Mouse (Mus musculus) neural tube, embryonic 13.5 days (tissue): Measurements from ENCODE around the gene Tsen2. TPM values are rescaled to one million over a fixed set of nuclear protein-coding genes. Genes with fewer than 3 reads are reported as not detected.

Experiments
- ATAC-seq: fragments of 200-750 bp; cut with Nextera tagmentation; 2 replicates; pipeline ENCODE4 v1.8.0; 2017; ENCODE audit warnings: low read depth, mild to moderate bottlenecking, moderate TSS enrichment, moderate library complexity
- H3K27ac ChIP-seq: fragments of 300-500 bp; sonication (generic); replicated peaks from 2 replicates; pipeline ENCODE4 v1.5.1; 2015; ENCODE audit warnings: moderate library complexity, mild to moderate bottlenecking, inconsistent platforms
- H3K27me3 ChIP-seq: fragments of 300-500 bp; sonication (generic); 2 replicates; pipeline ENCODE4 v1.6.1; 2015; ENCODE audit warnings: mild to moderate bottlenecking, inconsistent platforms
- H3K36me3 ChIP-seq: fragments of 300-500 bp; sonication (generic); 2 replicates; pipeline ENCODE4 v1.6.1; 2015; ENCODE audit warnings: mild to moderate bottlenecking, inconsistent platforms
- H3K4me1 ChIP-seq: fragments of 300-500 bp; sonication (generic); replicated peaks from 2 replicates; pipeline ENCODE4 v1.6.1; 2015; ENCODE audit warnings: inconsistent platforms
- H3K4me2 ChIP-seq: fragments of 300-500 bp; sonication (generic); 2 replicates; pipeline ENCODE4 v1.6.1; 2015; ENCODE audit warnings: inconsistent platforms, mild to moderate bottlenecking, moderate library complexity
- H3K4me3 ChIP-seq: fragments of 300-500 bp; sonication (generic); 2 replicates; pipeline ENCODE4 v1.5.1; 2015; ENCODE audit warnings: mild to moderate bottlenecking, inconsistent platforms
- H3K9ac ChIP-seq: fragments of 300-500 bp; sonication (generic); 2 replicates; pipeline ENCODE4 v1.6.1; 2015; ENCODE audit warnings: moderate library complexity, mild to moderate bottlenecking, inconsistent platforms
- H3K9me3 ChIP-seq: fragments of 300-500 bp; sonication (generic); 2 replicates; pipeline ENCODE4 v1.6.1; 2016; ENCODE audit warnings: inconsistent platforms
- WGBS: fragments of 180-500 bp; shearing (Covaris S2); methylation state at CpG from one replicate; pipeline ENCODE4 v1.1.7; 2015; 5-methylcytosine and 5-hydroxymethylcytosine counted together
- polyA plus RNA-seq: library from polyadenylated mRNA; unstranded; fragments of >200 nt; fragmentation: Nextera tagmentation; extraction: Ambion mirVana; gene quantifications from 2 replicates; pipeline ENCODE4 v1.2.1, GENCODE M21; 2015

Tsen2 gene
- polyA plus RNA-seq, 1 experiment from 2014 or later = 31.7 TPM

DNA sequence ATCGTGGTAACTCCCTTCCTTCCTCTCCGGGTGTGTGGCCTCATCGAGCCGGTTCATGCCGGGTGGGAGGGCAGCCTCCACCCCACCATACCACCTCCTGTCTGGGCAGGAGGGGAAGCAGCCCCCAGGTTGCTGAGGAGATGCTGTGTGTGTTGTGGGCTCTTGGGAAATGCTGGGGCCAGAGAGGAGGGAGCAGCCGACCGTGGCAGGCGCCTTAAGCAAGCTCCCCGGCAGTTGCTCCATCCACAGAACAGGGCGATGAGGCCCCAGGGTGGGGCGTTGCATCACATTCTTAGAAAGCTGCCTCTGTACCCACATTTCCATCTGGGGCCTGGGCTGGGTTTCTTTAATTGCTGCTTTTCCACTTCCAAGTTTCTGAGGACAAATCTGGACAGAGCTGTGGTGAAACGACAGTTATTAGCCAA is 25.2 kb upstream of the Tsen2 start:
- 82% methylated on average over 12 of the region's 12 CpGs for WGBS
- H3K9ac ChIP-seq = no peak overlapping the region

DNA sequence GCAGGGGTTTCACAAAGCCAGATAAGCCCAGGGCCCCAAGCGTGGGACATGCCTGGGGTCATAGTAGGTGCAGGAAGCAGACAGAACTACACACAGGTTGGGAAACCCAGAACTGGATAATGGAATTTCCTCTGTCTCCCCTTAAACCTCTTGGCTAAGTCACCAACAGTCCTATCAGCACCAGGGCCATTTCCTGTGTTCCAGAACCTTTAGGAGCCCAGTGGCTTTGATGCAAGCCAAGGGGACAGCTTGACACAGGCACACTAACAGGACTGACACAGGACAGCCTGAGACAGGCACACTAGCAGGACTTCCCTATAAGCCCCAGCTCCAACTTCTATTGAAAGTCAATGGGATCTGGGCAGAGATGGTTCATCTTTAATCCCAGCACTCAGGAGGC is 22.5 kb upstream of the Tsen2 start:
- Histone ChIP-seq H3K4me2 (no peak overlapping the region), H3K9me3 (no peaks in the 10 kb centered on the region), H3K27ac (no peak overlapping the region), H3K4me1 (no peaks in the 10 kb centered on the region), H3K27me3 (no peaks in the 10 kb centered on the region), H3K9ac (no peak overlapping the region), H3K36me3 (no peaks in the 10 kb centered on the region), H3K4me3 (no peak overlapping the region)
- no peak for ATAC-seq
- WGBS = 95% methylated on average over 1 of the region's 1 CpGs

More for the DNA sequence above, 25.2 kb upstream of the Tsen2 start:
- Histone ChIP-seq H3K9me3 (no peaks in the 10 kb centered on the region), H3K4me3 (no peak overlapping the region), H3K4me1 (no peaks in the 10 kb centered on the region), H3K36me3 (no peaks in the 10 kb centered on the region), H3K27me3 (no peaks in the 10 kb centered on the region), H3K4me2 (no peak overlapping the region), H3K27ac (no peak overlapping the region)
- ATAC-seq = no peak

DNA sequence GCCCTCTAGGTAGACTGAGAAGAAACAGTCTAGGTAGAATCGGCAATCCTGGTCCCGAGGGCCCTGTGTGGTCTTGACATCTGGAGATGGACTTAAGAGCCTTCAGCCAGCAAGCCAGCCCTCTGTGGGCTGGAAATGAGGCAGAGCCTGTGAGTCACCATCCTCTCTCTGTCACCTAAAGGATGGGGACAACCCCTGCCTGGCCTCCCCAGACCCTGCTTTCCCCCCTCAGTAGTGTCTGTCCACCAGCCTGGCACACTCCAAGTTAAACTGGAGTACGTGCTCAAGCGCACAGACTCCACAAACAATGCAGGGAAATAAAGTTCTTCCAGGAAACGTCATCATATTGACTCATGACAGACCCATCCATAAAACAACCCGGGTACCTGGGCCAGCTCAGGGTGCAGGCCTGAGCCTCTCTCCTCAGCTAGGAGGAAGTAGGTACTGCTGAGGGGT is 21.7 kb upstream of the Tsen2 start:
- Histone ChIP-seq H3K4me3 (no peak overlapping the region), H3K9ac (no peak overlapping the region), H3K9me3 (no peaks in the 10 kb centered on the region), H3K27ac (no peak overlapping the region), H3K4me2 (no peak overlapping the region), H3K27me3 (no peaks in the 10 kb centered on the region), H3K36me3 (no peaks in the 10 kb centered on the region), H3K4me1 (no peaks in the 10 kb centered on the region)
- no peak for ATAC-seq
- WGBS = 80% methylated on average over 6 of the region's 6 CpGs

DNA sequence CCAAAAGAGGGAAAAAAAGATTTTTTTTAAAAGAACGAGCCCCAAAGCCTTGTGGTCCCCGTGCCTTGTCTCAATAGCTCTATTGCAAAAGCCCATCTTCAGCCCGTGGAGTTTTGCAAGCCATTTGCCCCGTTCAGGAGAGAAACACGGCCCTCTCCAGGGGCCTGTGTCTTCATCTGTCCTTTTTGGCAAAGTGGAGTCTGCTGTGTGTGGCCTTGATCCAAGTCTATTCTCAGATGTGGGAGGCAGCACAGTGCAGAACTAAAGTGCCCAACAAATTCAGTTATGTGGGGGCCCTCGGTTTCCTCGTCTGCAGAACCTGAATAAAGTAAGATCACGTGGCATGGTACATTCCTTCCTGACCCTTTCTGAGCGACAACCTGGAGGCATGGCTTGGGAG is 21.3 kb upstream of the Tsen2 start:
- no peak overlapping the region for H3K9ac ChIP-seq
- no peaks in the 10 kb centered on the region for H3K36me3 ChIP-seq
- no peak overlapping the region for H3K4me3 ChIP-seq
- no peak overlapping the region for H3K27ac ChIP-seq
- no peaks in the 10 kb centered on the region for H3K4me1 ChIP-seq
- H3K4me2 ChIP-seq = no peak overlapping the region
- ATAC-seq = no peak
- WGBS = 82% methylated on average over 9 of the region's 9 CpGs
- H3K9me3 ChIP-seq = no peaks in the 10 kb centered on the region
- H3K27me3 ChIP-seq = no peaks in the 10 kb centered on the region

DNA sequence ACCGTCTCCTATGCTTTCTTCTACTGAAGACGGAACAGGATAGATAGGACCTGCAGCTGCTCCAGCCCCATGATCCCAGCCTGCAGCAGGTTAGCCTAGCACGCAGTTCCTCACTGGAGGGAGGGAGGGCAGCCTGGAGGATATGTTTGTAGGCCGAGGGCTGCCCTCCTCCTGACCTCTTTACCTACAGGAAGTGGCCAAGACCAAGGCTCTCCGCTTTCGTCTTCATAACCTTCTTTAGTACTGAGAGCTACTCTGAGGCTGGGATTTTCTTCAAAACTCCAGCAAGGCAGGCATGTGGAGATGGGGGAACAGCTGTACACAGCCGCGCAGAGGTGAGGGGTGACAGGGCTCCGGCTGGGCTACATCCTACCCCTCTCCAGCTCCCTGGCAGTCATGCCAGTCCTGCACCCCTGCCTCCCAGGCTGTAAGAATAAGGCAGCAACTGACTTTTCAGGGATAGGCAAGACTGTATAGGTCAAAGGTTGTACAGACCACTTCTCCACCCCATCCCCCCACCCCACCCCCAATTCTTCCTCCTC is 19.9 kb upstream of the Tsen2 start:
- 78% methylated on average over 9 of the region's 9 CpGs for WGBS
- Histone ChIP-seq H3K9me3 (no peaks in the 10 kb centered on the region), H3K9ac (no peak overlapping the region), H3K4me2 (no peak overlapping the region), H3K4me1 (no peaks in the 10 kb centered on the region), H3K4me3 (no peak overlapping the region), H3K36me3 (no peaks in the 10 kb centered on the region), H3K27ac (no peak overlapping the region), H3K27me3 (no peaks in the 10 kb centered on the region)
- ATAC-seq = no peak

DNA sequence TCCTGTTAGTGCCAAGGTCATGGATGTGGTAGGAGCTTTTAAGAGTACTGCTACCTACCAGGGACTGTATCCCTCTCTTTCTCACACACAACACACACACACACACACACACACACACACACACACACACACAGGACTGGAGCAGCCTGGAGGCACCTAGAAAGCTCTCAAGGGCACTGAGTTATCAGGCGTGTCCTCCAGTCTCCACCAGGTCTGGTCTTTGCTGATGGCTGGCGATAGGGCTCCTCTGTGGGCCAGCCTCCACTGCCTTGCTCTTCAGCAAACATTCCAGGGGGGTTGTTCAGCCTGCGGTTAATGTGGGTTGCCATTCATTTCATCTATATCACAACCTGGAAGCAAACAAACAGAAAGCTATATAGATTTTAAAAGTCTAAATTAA is 17.0 kb upstream of the Tsen2 start:
- Histone ChIP-seq H3K4me3 (no peak overlapping the region), H3K4me1 (no peaks in the 10 kb centered on the region), H3K27me3 (no peaks in the 10 kb centered on the region), H3K9me3 (no peaks in the 10 kb centered on the region), H3K9ac (no peak overlapping the region), H3K27ac (no peak overlapping the region), H3K4me2 (no peak overlapping the region), H3K36me3 (no peaks in the 10 kb centered on the region)
- no peak for ATAC-seq
- 92% methylated on average over 3 of the region's 3 CpGs for WGBS

DNA sequence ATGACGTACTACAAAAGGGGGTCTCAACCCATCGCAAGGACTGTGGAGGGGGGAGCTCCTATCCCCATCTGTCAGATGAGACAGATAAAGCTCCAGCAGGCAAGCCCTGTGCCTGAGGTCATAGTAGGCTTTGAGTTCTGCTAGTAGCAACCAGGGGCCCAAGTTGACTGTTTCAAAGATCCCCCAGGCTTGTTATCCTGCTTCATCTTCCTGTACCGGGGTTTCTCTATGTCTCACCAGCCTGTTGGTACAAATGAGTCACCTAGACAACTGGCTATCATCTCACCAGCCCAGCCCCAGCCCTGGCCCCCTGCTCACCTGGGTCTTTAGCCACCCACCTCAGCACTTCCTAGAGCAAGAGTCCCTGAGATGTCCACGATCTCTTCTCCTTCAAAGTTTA is 16.1 kb upstream of the Tsen2 start:
- 92% methylated on average over 4 of the region's 4 CpGs for WGBS
- no peak overlapping the region for H3K4me3 ChIP-seq
- no peaks in the 10 kb centered on the region for H3K9me3 ChIP-seq
- H3K4me2 ChIP-seq = no peak overlapping the region
- no peaks in the 10 kb centered on the region for H3K36me3 ChIP-seq
- H3K4me1 ChIP-seq = no peaks in the 10 kb centered on the region
- H3K27ac ChIP-seq = no peak overlapping the region
- no peak overlapping the region for H3K9ac ChIP-seq
- no peaks in the 10 kb centered on the region for H3K27me3 ChIP-seq
- no peak for ATAC-seq

DNA sequence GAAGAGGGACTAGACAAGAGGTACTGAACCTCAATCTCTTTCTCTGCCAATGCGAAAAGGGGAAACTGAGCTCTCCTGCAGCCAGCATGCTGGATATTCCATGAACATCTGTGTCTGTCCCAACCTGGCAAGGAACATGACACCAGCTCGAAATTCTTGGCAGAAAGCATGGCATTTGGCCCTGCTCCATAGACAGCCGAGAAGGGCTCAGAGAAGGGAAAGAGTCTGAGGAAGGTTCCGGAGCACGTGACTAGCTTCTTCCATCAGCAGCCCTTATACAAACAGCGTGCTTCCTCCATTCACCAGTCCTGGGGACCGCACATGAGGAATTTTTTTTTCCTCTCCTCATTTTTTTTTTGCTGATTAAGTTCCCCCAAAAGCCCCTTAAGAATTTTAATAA is 9.8 kb upstream of the Tsen2 start:
- H3K27ac ChIP-seq = no peak overlapping the region
- no peaks in the 10 kb centered on the region for H3K36me3 ChIP-seq
- no peak for ATAC-seq
- H3K27me3 ChIP-seq = no peaks in the 10 kb centered on the region
- no peak overlapping the region for H3K4me3 ChIP-seq
- H3K4me2 ChIP-seq = no peak overlapping the region
- H3K4me1 ChIP-seq = 0 out of 2 replicates have a peak, but pooled peaks cover 3% of the 10 kb centered on the region
- H3K9me3 ChIP-seq = no peaks in the 10 kb centered on the region
- H3K9ac ChIP-seq = no peak overlapping the region
- WGBS = 79% methylated on average over 7 of the region's 7 CpGs

DNA sequence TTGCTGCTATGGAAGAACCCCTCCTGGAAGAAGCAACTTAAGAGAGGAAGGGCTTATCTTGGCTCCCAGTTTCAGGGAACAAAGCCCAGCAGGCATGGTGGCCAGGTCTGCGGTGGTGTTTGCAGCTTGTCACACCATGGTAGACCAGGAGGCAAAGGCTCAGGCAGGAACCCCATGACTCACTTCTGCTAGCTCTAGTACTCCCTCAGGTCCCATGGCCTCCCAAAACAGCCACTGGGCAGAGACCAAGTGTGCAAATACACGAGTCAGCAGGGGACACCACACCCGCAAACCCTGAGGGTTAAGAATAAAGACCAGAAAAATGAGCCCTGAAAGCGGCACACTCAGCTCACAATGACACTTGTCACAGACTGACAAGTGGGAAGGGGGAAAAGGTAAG is 8.3 kb upstream of the Tsen2 start:
- ATAC-seq = no peak
- no peaks in the 10 kb centered on the region for H3K9me3 ChIP-seq
- 0 out of 2 replicates have a peak, but pooled peaks cover 3% of the 10 kb centered on the region for H3K4me1 ChIP-seq
- WGBS = 64% methylated on average over 4 of the region's 4 CpGs
- no peak overlapping the region for H3K27ac ChIP-seq
- H3K27me3 ChIP-seq = no peaks in the 10 kb centered on the region
- H3K9ac ChIP-seq = no peak overlapping the region
- H3K4me2 ChIP-seq = no peak overlapping the region
- no peaks in the 10 kb centered on the region for H3K36me3 ChIP-seq
- no peak overlapping the region for H3K4me3 ChIP-seq

DNA sequence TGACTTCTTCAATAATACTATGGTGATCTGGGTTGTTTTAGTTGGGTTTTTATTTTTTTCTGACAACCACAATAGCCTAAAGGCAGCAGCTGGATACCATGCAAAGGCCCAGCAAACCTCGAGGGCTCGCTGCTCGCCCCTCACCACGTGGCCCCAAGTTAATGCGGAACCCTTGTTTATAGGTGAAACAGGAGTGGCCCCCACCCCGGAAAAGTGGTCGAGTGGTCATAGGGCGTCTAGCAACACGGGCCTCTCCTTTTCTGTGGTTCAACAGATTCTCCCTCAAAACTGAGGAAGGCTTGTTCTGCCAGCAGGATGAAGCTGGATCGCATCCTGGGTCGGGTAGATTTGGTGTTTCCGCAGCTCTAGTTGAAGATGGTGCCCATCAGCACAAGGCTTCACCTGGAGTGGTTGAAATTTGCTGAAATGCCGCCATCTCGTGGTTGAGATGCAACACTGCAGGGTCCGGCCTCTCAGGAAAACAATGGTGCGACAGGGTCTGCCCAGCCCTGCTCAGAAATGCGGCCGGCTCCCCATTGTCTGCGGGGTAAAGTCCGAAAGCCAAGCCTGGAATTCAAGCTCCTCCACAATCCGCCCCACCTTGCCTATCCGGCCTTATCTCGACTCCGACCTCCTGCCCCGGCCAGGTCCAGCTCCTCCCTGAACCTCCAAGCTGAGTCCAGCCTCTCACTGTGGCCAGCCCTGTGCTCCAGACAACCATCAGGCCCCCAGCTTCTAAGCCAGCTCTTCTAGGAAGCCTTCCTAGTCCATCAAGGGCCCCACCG is 5.6 kb upstream of the Tsen2 start:
- WGBS = 22% methylated on average over 26 of the region's 26 CpGs
- peak overlapping the region; percentile 58 for H3K4me2 ChIP-seq
- peak overlapping the region; percentile 74 for H3K9ac ChIP-seq
- H3K9me3 ChIP-seq = no peaks in the 10 kb centered on the region
- peak; percentile 89 for ATAC-seq
- H3K27me3 ChIP-seq = no peaks in the 10 kb centered on the region
- no peak overlapping the region for H3K27ac ChIP-seq
- H3K36me3 ChIP-seq = no peaks in the 10 kb centered on the region
- peaks cover 7% of the 10 kb centered on the region for H3K4me1 ChIP-seq
- peak overlapping the region; percentile 27 for H3K4me3 ChIP-seq

DNA sequence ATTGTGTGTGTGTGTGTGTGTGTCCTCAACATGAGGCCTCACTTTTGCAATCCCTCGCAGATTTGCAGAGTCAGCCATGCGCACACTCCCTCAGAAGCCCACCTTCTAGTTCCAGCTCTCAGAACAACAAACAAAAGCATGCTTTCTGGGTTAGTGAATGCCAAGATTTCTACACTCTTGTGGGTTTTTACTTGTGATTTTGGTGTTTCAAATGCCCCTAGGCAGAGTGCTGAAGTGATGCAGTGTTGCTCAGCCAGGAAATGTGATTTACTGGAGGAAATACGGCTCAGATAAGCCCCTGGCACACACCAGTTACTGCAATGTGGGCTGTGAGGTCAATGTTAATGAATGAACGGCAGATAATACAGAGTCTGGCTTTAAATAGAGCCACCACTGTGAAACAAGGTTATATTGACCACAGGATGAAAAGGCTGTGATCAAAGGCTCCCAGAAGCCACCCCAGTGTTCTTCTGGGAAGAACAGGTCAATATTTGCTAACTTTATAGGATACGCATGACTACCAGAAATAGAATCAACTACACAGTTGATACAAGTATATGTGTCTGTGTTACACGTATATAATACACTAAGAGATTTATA is 2.7 kb upstream of the Tsen2 start:
- Histone ChIP-seq H3K27ac (no peak overlapping the region), H3K4me2 (no peak overlapping the region), H3K9ac (no peak overlapping the region), H3K36me3 (no peaks in the 10 kb centered on the region), H3K4me1 (peaks cover 16% of the 10 kb centered on the region), H3K27me3 (no peaks in the 10 kb centered on the region), H3K4me3 (no peak overlapping the region), H3K9me3 (no peaks in the 10 kb centered on the region)
- WGBS = 57% methylated on average over 6 of the region's 6 CpGs
- ATAC-seq = no peak

DNA sequence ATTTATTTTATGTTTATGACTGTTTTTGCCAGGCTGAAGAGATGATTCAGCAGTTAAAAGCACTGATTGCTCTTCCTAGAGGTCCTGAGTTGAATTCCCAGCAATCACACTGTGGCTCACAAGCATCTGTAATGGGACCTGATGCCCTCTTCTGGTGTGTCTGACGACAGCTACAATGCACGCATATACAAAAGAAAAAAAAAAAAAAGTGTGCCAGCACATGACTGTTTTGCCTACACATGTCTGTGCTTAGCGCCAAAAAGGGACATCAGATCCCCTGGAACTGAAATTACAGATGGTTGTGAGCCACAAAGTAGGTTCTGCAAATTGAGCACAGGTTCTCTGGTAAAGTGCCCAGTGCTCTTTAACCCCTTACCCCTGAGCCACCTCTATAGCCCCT is 2.1 kb upstream of the Tsen2 start:
- peaks cover 16% of the 10 kb centered on the region for H3K4me1 ChIP-seq
- H3K27ac ChIP-seq = no peak overlapping the region
- H3K9ac ChIP-seq = no peak overlapping the region
- H3K9me3 ChIP-seq = no peaks in the 10 kb centered on the region
- H3K4me3 ChIP-seq = no peak overlapping the region
- no peak for ATAC-seq
- 60% methylated on average over 3 of the region's 3 CpGs for WGBS
- H3K4me2 ChIP-seq = no peak overlapping the region
- H3K27me3 ChIP-seq = no peaks in the 10 kb centered on the region
- H3K36me3 ChIP-seq = no peaks in the 10 kb centered on the region
